Mouse (Mus musculus) embryonic stem cell, embryonic (primary cell): ENCODE measurements around the gene Tshr.

Experiments used
- CTCF ChIA-PET, 4 experiments: fragments of 300-600 bp in 2 of 4; fragments of 350-600 bp in 2 of 4; sonication (Branson Sonifier 250); formaldehyde crosslinking; loops; one replicate each; lab custom pipeline; 2022; ENCODE audit warnings: inconsistent platforms in 2 of 4; lab: Charles Lee
- POLR2A ChIA-PET, 4 experiments: fragments of 300-600 bp in 2 of 4; fragments of 350-600 bp in 2 of 4; sonication (Branson Sonifier 250); formaldehyde crosslinking; loops; one replicate each; lab custom pipeline; 2022; ENCODE audit warnings: antibody characterized with exemption in 4 of 4, inconsistent platforms in 1 of 4; lab: Charles Lee

The Tshr gene

DNA sequence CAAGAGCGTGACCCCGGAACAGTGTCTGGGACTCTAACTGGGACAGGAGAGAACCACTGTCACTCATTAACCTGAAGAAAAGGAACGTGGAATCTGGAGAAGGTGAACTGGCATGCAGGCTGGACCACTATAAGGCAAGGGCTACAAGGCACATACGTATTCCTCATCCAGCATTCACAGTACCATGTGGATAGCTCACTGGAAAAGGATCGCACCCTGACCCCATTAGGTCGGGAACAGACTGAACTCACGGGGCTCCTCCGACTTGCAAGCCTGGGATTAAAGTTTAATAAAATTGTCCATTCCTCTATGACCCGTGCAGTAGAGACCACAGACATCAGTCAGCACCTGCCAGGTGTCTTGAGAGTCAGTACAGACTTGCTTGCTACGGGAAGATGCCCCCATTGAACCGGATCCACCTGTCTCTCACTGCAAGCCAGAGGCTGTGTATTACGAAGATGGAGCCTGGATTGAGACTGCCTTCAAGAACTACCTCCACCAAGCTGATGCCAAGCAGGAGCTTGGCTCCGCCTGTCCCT, 97.9 kb downstream of the Tshr start:
- POLR2A ChIA-PET = no interaction called here
- CTCF ChIA-PET = no interaction called here

DNA sequence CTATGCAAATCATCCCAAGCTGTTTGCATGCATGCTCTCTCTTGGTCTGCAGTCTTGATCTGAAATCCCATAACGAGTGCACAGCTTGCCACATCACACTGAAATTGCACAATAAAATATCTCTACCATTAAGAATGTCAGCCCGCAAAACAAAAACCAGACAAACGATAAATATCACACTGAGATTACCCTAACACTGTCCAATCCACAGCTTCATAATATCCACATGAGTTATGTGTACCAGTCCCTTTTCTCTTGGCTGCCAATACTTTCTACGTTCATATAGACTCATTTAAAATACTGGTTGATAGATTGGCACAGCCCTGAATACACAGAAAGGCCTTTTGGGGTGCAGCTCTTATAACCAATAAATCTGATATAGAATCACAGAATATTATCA, 102.0 kb downstream of the Tshr start:
- ChIA-PET CTCF (no interaction called here), POLR2A (interaction anchor here in 1 of 4 experiments (0.6 to 1.0 kb wide), 2 partner anchors 60 to 436 kb away, joined by 3 read pairs; no protein-coding TSS in a partner anchor)

DNA sequence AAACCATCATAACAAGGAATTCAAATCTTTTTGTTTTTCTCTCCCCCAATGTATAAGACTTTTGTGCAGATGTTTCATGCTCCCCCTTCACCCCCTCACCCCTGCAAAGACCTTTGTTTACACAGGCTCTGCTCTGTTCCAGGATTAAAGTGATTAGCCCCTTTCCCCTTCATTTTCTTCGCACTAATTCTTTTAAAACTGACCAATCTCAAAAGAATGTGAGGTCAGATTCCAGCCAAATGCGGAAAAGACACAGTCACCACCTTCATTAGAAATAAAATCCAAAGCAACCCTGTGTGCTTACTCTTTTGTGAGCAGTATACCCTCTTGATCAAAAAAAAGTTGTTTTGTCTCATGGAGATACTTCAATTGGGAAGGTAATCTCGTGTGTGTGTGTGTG, 104.0 kb downstream of the Tshr start:
- ChIA-PET CTCF (no interaction called here), POLR2A (no interaction called here)

DNA sequence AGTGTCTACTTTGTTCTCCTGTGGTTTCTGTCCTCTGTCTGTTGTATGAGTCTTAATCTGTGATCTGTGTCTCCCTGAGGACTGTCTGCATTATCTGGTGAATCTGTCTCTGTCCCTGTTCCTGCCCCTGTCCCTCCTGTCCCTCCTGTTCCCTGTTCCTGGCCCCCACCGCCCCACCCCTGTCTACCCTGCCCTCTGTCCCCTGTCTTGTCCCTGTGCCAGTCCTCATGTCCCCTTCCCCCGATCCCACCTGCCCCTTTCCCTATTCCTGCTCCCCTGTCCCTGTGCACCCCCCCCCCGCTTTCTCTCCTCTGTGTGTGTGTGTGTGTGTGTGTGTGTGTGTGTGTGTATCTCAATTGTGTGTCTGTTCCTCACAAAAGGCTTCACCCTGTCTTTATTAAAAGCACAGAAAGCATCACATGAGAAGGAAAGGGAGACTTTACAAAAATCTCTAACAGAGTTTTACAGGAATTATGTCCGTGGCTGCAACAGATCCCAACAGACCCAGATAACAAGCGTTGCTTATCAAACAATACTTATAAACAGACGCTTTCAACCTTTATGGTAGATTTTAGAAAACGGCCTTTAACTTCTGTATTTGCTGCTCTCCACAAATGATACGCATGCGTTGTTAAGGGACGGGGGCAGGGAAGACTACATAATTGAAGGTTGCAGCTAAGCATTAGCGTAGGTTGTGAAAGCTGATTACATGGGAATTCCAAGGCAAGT, 111.3 kb downstream of the Tshr start:
- POLR2A ChIA-PET = no interaction called here

DNA sequence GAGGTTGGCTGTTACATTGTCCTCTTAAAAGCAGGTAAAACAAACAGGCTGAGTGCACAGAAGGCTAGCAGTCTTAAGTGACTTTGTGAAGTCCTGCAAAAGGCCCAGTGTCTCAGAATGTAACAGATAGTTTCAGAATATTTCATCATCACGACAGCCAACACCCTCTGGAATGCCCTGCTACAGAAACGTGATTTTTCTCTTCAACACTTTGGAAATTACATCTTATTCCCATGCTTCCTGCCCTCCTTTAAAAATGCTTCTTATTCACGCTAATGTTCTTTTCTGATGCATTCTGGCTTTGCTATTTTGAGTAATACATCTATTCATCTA, 111.8 kb downstream of the Tshr start:
- POLR2A ChIA-PET = no interaction called here
- CTCF ChIA-PET = no interaction called here

More for the DNA sequence above, 111.3 kb downstream of the Tshr start:
- CTCF ChIA-PET = no interaction called here

- ChIA-PET CTCF (no interaction called here), POLR2A (no interaction called here)
These were observed 116.1 kb downstream of the Tshr start for GRCm38 (mm10) chr12:91500475-91500874.

DNA sequence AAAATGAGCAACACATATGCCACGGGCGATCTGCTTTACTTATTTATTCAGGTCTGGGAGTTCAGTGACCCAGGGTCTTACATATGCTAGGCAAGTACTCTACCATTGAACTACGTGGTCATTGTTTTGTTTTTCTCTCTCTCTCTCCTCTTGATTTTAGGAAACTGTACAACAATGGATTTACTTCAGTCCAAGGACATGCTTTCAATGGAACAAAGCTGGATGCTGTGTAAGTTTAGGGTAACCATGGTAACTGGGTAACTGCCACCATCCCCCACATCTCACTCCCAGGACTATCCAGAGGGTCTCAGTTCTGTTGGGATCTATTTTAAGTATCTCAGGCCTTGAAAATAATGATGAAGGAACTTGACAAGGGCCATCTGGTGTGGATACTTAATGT, 127.4 kb downstream of the Tshr start:
- ChIA-PET POLR2A (no interaction called here), CTCF (interaction anchor here in 1 of 4 experiments (1.0 kb wide), 1 partner anchor 277 kb away, joined by 3 read pairs; no protein-coding TSS in a partner anchor)

DNA sequence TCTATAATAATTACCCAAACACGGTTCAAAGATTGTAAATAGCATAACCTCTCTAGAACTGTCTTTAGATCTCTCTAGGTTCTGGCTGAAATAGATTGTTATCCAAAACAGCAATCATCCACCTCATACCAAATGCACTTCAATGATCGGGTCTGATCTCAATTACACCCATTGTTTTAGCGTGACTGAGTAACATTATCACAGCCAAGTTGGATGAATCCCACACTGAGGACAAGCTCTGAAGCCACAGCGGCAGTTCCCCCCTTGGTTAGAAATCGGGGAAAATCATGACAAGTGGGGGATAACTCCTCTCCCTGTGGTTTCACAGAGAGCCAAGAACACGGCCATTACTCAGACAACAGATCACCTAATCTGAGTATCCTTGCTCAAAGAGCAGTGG, 129.6 kb downstream of the Tshr start:
- CTCF ChIA-PET = no interaction called here
- POLR2A ChIA-PET = interaction anchor here in 2 of 4 experiments (0.6 to 1.4 kb wide), 2 partner anchors 76 to 92 kb away, joined by 3 read pairs; partner anchors contain the start of gene Gtf2a1 (in 1 of the 2)

- POLR2A ChIA-PET = no interaction called here
- CTCF ChIA-PET = no interaction called here
These were observed 133.4 kb downstream of the Tshr start for GRCm38 (mm10) chr12:91517808-91518207.

DNA sequence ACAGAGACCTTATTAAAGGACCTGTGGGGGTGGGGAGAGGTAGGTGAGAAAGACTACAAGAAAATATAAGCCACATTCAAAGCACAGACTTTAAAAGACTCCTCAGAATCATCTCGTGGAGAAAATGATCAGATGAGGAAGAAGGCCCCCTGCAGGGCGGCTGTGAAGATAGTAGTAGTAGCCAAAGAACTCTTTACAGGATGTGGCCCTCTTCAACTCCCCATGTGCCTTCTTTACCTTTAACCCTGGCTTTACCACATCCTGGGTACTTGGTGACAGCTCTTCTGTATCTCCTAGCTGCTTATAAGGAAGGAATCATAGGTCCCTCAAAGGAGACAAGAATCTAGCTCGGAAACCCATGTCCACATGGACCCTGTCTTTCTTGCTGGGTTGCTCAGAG, 139.3 kb downstream of the Tshr start:
- CTCF ChIA-PET = no interaction called here

DNA sequence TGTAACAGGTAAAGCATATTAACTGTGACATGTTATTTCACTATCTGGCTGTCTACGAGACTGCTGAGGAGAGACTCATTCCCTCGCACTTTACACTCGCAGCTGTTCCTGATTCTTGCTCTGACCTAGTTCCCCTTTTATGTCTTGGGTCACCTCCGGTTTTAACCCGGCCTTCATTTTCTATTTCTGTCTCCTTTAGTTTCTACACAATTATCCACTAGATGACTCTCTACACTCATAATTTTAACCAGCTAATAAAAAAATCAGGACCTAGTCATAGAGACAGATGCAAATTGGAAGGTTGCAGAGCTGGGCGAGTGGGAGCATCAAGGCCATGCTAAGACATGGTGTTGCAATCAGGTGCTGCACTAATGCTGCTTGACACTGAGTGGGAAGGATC, 150.2 kb downstream of the Tshr start:
- CTCF ChIA-PET = interaction anchor here in 1 of 4 experiments (1.0 kb wide), 1 partner anchor 255 kb away, joined by 7 read pairs; no protein-coding TSS in a partner anchor
- POLR2A ChIA-PET = no interaction called here

More for the DNA sequence above, 139.3 kb downstream of the Tshr start:
- POLR2A ChIA-PET = no interaction called here

DNA sequence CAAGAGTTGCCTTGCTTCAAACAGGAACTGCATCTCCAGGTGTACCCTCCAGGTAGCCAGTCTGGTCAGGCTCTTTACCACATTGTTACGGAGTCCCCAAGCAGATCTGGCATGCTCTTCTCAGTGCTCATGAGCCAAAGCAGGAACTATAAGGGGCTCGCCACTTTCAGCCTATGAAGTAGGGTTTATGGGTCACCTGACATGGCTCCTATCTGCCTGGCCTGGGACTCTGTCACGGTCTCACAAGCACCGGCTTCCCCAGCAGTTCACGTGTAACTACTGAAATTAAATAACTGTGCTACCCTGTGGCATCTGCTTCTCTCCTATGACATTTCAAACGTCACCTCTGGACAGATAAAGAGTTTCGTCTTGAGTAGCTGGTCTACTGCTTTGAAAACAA, 155.8 kb downstream of the Tshr start:
- CTCF ChIA-PET = interaction anchor here in 1 of 4 experiments (0.5 kb wide), 1 partner anchor 135 kb away, joined by 3 read pairs; no protein-coding TSS in a partner anchor
- POLR2A ChIA-PET = interaction anchor here in 2 of 4 experiments (1.0 to 1.2 kb wide), 2 partner anchors 29 to 139 kb away, joined by 3 read pairs; no protein-coding TSS in a partner anchor

DNA sequence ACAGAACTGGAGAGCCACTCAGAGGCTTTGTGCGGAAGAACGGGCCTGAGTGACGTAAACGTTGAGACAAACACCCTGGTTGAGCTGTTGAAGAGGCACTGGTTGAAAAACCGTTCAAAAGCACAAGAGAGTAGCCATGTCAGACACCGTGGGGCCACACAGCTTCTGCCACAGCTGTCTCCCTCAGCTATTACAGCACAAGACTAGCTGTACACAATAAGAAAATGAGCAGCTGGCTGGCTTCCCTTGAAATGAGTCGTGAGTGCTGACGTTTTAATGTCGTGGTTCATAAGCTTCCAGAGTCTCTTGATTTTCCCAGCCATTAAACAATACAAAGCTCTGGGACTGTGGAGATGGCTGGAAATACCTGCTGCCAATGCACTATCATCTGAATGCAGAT, 165.1 kb downstream of the Tshr start:
- POLR2A ChIA-PET = interaction anchor here in 2 of 4 experiments (0.6 to 1.3 kb wide), 2 partner anchors 38 to 165 kb away, joined by 3 to 4 read pairs; no protein-coding TSS in a partner anchor
- CTCF ChIA-PET = interaction anchor here in 1 of 4 experiments (0.6 kb wide), 1 partner anchor 131 kb away, joined by 4 read pairs; no protein-coding TSS in a partner anchor

DNA sequence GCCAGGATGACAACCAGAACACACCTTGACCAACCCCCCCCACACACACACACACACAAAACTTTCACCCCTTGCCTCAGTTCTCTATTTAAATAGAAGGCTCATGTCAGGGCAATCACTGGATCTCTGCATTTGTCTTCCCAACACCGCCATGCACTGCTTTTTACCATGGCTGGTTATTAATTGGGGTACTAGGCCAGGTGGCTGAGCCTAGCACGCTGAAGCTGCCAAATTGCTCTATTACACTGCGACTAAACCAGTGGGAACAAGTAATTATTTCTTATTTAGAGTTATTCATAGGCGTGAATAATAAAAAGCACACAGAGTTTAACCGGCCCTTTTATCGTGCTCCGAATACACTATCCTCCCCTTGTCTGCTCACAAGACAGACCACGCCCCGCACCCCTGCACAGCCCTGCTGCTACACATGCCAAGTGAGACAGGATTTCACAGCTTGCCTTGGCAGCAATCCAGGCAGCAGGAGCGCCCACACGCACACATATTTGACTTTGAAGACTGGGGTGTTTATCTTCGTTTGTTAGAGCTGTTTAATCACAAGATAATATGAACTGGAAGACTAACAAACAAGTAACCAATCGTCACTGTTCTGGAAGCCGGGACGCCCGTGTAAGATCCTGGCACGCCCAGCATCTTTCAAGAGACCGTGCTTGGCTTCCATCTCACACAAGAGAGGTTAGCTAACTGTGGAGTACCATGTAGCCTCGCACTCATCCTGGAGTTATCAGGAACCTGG, 167.6 kb downstream of the Tshr start:
- CTCF ChIA-PET = no interaction called here
- POLR2A ChIA-PET = interaction anchor here in 2 of 4 experiments (0.7 to 1.2 kb wide), 6 partner anchors 11 to 161 kb away, joined by 3 to 7 read pairs (median 4); partner anchors contain the start of gene Gtf2a1 (in 1 of the 2)

DNA sequence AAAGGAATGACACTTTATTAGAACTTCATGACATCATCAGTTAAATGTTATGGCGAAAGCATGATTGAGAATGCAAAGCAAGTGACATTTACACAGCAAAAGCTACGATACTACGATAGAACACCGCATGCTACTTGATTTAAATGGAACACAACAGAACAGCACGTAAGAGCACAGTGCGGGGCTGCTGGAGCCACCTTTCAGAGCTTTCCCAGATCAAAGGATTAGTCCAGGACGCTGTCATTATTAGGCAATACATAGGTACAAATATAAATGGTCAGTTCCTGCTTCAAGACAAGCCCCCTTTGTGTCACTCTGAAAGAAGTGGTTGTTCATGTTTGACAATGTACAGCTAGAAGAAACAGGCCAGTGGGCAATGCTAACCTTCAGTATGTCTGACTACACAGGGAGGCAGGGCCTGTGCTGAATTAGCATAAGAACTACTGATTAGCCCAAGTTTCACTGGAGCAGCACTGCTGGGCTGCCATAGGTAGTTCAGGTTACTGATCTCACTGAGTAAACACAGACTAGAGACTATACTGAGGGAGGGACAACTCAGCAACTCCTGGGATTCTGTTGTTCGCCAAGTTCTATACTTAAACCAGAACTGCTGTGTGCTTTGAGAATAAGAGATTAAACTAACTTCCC, 173.1 kb downstream of the Tshr start:
- CTCF ChIA-PET = interaction anchor here in 1 of 4 experiments (0.7 kb wide), 1 partner anchor 27 kb away, joined by 7 read pairs; no protein-coding TSS in a partner anchor
- POLR2A ChIA-PET = interaction anchor here in 2 of 4 experiments (0.7 to 2.1 kb wide), 3 partner anchors 30 to 33 kb away, joined by 3 to 9 read pairs (median 6); partner anchors contain the start of gene Gtf2a1 (in 2 of the 2)

GRCm38 (mm10) chr12:91558152-91558551, 173.8 kb downstream of the Tshr start:
- ChIA-PET POLR2A (interaction anchor here in 3 of 4 experiments (0.7 to 2.1 kb wide), 3 partner anchors 25 to 32 kb away, joined by 3 to 9 read pairs (median 6); partner anchors contain the start of gene Gtf2a1 (in 1 of the 3)), CTCF (interaction anchor here in 1 of 4 experiments (0.7 kb wide), 1 partner anchor 26 kb away, joined by 7 read pairs; no protein-coding TSS in a partner anchor)

- POLR2A ChIA-PET = interaction anchor here in 2 of 4 experiments (1.2 to 2.2 kb wide), 3 partner anchors 16 to 21 kb away, joined by 3 to 8 read pairs (median 6); no protein-coding TSS in a partner anchor
- CTCF ChIA-PET = interaction anchor here in 1 of 4 experiments (0.7 kb wide), 1 partner anchor 848 kb away, joined by 3 read pairs; no protein-coding TSS in a partner anchor
These were observed 182.8 kb downstream of the Tshr start for GRCm38 (mm10) chr12:91567145-91567544.

DNA sequence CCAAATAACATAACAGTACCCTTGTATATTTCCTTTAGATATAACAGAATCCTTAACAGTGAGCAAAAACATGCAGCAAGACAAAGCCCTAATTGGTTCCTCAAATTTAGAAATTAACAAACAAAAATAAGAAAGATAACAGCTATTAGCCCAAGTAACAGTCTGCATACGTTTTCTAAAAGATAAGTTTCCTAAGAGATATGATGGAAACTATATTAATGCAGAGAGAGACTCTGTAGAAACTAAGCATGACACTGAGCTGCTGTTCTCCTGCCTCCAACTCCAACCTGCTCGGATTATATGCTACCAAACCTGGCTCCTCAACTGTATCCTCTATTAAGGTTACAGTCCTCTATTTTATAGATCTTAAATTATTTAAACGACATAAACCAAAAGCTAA, 184.9 kb downstream of the Tshr start:
- ChIA-PET CTCF (interaction anchor here in 1 of 4 experiments (1.1 kb wide), 1 partner anchor 221 kb away, joined by 3 read pairs; no protein-coding TSS in a partner anchor), POLR2A (interaction anchor here in 2 of 4 experiments (0.8 to 2.3 kb wide), 7 partner anchors 11 to 29 kb away, joined by 3 to 8 read pairs (median 4); partner anchors contain the start of gene Gtf2a1 (in 1 of the 2))
